Mouse (Mus musculus) fat pad, adult 2 months (tissue): ENCODE measurements around the gene Dtx4.

Experiments
- DNase-seq: peaks from one replicate; pipeline ENCODE4 v3.0.0-alpha.2; 2011; ENCODE audit warnings: low read depth, low spot score; ENCODE audit errors: extremely low read depth

Dtx4 gene

GRCm38 (mm10) chr19:12427101-12427500 lies 74.2 kb downstream of the Dtx4 start:
- DNase-seq: no peak

- DNase-seq: no peak
These were observed 79.6 kb downstream of the Dtx4 start for GRCm38 (mm10) chr19:12421680-12422079.

GRCm38 (mm10) chr19:12420555-12420954 lies 80.7 kb downstream of the Dtx4 start:
- no peak for DNase-seq

- DNase-seq: no peak
These were observed 82.9 kb downstream of the Dtx4 start for GRCm38 (mm10) chr19:12418312-12418711.

GRCm38 (mm10) chr19:12417361-12417760 lies 83.9 kb downstream of the Dtx4 start, which contains the start of gene Olfr1441:
TSS of gene Olfr1441 (plus strand) at chr19:12417433.
- DNase-seq: no peak
